Mouse (Mus musculus) thymus, adult 2 months (tissue): ENCODE results near the gene Otud5.

Source experiments
- CTCF ChIP-seq: fragments of 200-500 bp; IDR thresholded peaks from 2 replicates; pipeline ENCODE4 v1.5.1; 2012; ENCODE audit warnings: mild to moderate bottlenecking, control low read depth, low read length, moderate library complexity, borderline replicate concordance; ENCODE audit not compliant: control insufficient read depth, poor library complexity, insufficient read depth; ENCODE audit errors: extremely low read depth
- POLR2A ChIP-seq: fragments of 200-500 bp; IDR thresholded peaks from 2 replicates; pipeline ENCODE4 v1.6.1; 2012; ENCODE audit warnings: mild to moderate bottlenecking, low read length, control low read depth, moderate library complexity; ENCODE audit not compliant: control insufficient read depth, poor library complexity, insufficient read depth; ENCODE audit errors: extremely low read depth

GRCm38 (mm10) chrX:7883841-7884567, 42.8 kb downstream of the Otud5 start, which contains the start of gene Slc35a2:
- TF ChIP-seq POLR2A, result 0 out of 2 replicates have a peak, but pooled peaks have one; percentile 26
- no peak for TF ChIP-seq CTCF
